Mouse (Mus musculus) spleen, postnatal 36 days (tissue): ENCODE measurements at regions not wholly inside any gene's neighbourhood (a gene's known extent, or its start where the extent isn't known, plus 50 kb on each side); places are given as distances from the start of the nearest gene placed in this dataset.
A peak's percentile ranks its signal among the peaks of the same experiment; 100 is the strongest.

Experiments
- DNase-seq, 2 experiments: peaks; one replicate each; pipeline ENCODE4 v3.0.0; 2022; ENCODE audit warnings: low spot score in 2 of 2, mixed read lengths in 1 of 2

- no peak for DNase-seq
These were observed 52.8 kb upstream of the Eci2 start for GRCm38 (mm10) chr13:35079685-35080084.

GRCm38 (mm10) chr13:35085386-35085785, 58.5 kb upstream of the Eci2 start:
- DNase-seq, result no peak

GRCm38 (mm10) chr13:35087246-35088040, 60.5 kb upstream of the Eci2 start:
- DNase-seq, result peak in 1 of 2 experiments; percentile 3

DNA sequence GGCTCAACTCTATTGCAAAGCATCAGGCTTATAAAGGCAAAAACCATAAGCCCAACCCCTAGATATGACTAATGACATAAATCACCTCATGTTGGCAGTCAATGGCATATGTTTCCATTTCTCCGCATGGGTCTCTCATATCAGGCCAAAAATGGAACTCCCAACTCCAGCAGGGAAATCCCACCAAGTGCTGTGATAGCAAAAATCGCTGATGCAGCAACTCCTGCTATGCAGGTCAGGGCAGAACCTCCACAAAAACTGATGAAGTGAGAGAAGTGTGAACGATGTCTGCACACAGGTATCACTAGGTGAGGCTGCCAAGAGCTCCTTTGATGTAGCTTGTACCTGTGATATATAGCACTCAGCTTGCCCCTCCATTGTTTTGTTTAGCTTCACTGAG, 64.3 kb upstream of the Eci2 start:
- DNase-seq, result no peak

GRCm38 (mm10) chr13:35119782-35120181, 92.9 kb upstream of the Eci2 start:
- DNase-seq, result no peak

GRCm38 (mm10) chr13:35129475-35129874, 102.6 kb upstream of the Eci2 start:
- peak; percentile 11 to 20 for DNase-seq

GRCm38 (mm10) chr13:35131272-35132185, 104.6 kb upstream of the Eci2 start:
- DNase-seq, result peak; percentile 75 to 78

DNA sequence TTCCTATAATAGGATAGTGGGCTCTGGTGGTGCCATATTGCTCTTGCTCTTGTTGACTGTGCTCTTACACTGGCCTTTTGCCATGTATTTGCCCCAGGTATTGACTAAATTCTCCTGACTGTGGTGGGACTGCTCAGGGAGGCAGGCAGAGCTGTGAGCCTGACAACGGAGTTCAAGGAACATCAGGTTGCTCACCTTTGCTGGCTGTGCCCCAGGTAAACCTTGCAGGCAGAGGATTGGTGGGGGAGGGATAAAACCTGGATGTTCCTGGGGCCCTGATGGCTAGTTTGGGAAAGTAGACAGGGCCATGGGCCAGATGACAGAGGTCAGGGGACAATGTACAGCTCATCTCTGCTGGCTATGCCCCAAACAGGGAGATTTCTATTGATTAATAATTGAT, 124.7 kb upstream of the Eci2 start:
- no peak for DNase-seq

DNA sequence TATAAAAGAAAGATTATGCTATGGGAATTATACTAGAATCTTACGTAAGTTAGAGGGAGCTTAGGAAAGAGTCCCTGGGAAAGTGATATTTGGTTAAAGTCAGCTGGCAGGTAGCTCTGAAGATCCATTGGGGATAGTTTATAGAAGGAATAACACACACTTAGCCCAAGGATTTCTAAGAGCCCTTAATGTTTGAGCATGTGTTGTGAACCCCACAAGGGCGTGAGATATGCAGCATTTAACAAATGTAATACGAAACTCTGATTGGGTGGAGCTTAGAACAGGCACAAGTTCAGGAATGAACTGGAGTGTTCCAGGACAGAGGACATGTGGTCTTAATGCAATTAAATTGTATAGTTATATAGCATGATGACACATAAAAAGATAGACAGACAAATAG, 132.6 kb upstream of the Eci2 start:
- DNase-seq, result no peak

DNA sequence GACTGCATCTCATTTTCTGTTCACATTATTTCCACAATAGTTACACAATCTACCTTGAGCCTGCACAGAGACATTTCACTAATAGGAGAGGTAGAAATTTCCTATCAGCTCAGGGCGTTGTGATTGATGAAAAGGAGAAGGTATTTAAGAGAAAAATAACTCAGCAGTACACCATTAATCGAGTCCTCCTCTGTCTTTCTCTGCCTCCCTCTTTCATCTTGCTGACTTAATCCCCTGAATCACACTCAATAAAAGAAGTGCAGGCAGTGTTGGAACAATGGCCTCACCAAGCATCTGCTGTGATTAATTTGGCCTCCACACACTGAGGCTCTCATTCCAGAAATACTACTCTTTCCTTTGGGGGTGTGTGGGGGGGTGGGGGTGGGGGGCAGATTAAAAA, 133.9 kb upstream of the Eci2 start:
- no peak for DNase-seq

DNA sequence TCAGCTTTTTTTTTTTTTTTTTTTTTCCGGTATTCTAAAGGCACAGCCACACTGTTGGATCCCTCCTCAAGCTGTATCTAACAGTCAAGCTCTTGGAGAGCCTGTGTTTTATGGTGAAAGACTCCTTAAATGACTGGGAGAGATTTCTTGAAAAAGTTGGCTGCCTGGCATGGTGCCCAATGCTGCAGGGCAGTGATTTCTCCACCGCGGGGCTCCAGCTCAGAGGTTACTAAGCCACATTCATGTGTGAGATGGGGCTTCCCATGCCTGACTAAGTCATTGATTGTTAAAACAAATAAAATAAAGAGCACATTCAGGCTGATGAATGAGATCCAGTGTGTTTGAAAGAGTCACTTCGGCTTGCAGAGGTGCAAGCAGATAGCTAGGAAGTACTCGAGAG, 139.2 kb upstream of the Eci2 start:
- DNase-seq, result no peak

GRCm38 (mm10) chr13:35166831-35167541, 140.1 kb upstream of the Eci2 start:
- no peak for DNase-seq

GRCm38 (mm10) chr13:35171562-35172254, 144.8 kb upstream of the Eci2 start:
- no peak for DNase-seq

GRCm38 (mm10) chr13:35173522-35173921, 146.6 kb upstream of the Eci2 start:
- no peak for DNase-seq

DNA sequence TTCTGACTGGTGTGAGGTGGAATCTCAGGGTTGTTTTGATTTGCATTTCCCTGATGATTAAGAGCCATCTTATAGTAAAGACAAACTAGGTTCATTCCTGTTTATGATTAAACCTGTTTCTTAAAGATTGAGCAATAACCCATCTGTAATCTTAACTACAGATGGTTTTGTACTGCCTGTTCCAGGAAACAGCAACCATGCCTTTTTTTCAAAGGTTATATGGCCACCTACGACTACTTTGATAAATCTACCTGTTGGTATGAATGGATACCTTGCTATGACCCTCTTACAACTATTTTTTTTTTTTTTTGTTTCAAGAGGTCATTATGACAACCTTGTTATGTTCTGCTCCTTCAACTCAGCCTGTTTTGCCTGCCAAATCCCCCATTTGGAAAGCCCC, 148.7 kb upstream of the Eci2 start:
- no peak for DNase-seq

DNA sequence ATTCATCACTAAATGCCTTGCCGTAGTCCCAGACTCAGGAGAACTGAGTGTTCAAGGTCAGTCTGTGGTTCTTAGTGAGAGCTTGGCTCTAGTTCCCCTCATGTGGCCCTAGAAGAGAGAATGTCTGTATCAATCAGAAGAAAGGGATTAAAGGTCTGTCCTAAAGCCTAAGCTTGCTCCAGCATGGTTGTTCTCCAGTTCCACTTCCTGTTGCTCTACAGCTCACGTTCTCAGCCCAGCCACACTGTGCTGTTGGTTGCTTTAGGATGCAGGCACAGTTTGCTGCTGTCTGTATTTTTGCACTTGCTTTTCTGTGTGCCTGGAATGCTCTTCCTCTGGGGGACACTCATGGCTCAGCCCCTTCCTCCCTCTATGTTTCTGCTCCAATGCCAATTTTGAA, 150.4 kb upstream of the Eci2 start:
- DNase-seq, result no peak

- peak; percentile 86 for DNase-seq
These were observed 162.3 kb upstream of the Eci2 start for GRCm38 (mm10) chr13:35189028-35189711.

DNA sequence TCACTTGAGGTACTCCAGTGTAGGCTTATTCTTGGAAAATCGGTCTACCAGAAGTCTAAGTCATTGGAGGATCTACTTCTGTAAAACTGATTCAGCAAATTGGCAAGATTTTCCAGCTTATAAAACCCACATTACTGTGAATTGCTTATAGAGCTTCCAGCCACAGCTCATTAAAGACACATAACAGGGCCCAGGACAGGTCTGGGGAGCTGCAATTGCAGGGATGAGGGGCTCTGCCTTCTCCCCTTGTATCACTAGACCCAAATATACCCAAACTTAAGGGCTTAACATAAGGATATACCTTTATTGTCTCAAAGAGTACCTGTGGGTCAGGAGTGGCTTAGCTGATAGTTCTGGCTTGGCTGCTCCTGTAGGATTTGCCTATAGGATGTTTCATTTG, 175.2 kb upstream of the Eci2 start:
- no peak for DNase-seq

DNA sequence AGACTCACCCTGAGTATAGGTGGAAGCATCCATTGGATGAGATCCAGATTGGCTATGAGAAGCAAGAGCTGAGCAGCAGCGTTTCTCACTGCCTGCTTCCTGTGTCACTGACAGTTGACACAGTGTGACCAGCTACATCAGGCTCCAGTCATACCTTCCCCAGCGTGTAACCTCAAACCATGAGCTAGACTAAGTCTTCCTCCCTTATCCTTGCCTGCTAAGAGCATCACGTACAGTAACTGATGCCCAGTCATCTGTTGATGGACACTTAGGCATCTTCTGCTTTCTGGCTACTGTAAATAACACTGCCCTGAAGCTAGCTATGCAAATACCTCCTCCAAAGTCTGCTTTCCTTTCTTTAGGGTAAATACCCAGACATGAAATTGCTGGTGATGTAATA, 181.4 kb upstream of the Eci2 start:
- DNase-seq, result no peak

- peak; percentile 33 to 42 for DNase-seq
These were observed 182.7 kb upstream of the Eci2 start for GRCm38 (mm10) chr13:35209551-35209950.

DNA sequence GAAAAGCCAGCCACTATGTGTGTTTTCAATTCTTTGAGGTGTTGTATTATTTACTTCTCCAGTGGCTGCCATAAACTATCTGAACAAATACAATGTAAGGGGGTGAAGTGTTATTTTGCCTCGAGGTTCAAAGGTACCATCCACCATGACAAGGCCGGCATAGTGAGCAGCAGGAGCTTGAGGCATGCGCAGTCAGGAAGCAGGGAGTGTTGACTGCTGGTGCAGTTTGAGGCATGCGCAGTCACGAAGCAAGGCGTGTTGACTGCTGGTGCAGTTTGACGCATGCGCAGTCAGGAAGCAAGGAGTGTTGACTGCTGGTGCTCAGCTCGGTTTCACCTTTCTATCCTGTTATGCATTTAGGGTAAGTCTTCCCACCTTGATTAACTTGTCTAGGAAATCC, 184.9 kb upstream of the Eci2 start:
- DNase-seq, result no peak
